Mouse (Mus musculus) gastrocnemius, adult 2 months (tissue): ENCODE measurements at regions not wholly inside any gene's neighbourhood (a gene's known extent, or its start where the extent isn't known, plus 50 kb on each side); places are given as distances from the start of the nearest gene placed in this dataset.

ENCODE experiments used
- DNase-seq: peaks from one replicate; pipeline ENCODE4 v3.0.0; 2022
- H3K27ac ChIP-seq: fragments of 200-600 bp; 2 replicates; pipeline ENCODE4 v1.8.1; 2022; ENCODE audit warnings: mild to moderate bottlenecking
- H3K4me3 ChIP-seq: fragments of 200-600 bp; 2 replicates; pipeline ENCODE4 v1.8.1; 2022; ENCODE audit warnings: mild to moderate bottlenecking, moderate library complexity
- CTCF ChIP-seq: fragments of 200-600 bp; IDR thresholded peaks from 2 replicates; pipeline ENCODE4 v1.8.1; 2022; ENCODE audit warnings: antibody characterized with exemption, mild to moderate bottlenecking, moderate library complexity
- intact Hi-C: fragments of 180-260 bp; cut with DNase I; formaldehyde crosslinking; loops from one replicate; pipeline ENCODE4 v1.15.1; 2025

DNA sequence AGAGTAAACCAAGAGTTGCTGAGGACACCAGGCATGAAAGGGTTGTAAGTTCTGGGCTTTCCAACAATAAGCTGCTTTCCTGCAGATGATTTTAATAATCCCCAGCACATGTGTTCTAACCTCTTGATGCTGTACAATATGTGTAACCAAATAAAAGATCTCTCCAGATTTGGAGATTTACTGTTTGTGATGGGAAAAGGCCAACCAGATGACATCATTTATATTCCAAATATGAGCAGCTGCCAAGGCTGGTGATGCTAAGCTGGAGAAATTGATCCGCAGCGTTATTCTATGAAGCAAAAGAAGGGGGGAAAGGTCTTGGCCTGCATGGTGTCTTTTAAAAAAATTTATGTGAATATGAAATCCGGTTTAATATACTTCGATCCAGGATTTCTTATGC is 160.1 kb upstream of the Gm12728 start:
- no peak for DNase-seq

DNA sequence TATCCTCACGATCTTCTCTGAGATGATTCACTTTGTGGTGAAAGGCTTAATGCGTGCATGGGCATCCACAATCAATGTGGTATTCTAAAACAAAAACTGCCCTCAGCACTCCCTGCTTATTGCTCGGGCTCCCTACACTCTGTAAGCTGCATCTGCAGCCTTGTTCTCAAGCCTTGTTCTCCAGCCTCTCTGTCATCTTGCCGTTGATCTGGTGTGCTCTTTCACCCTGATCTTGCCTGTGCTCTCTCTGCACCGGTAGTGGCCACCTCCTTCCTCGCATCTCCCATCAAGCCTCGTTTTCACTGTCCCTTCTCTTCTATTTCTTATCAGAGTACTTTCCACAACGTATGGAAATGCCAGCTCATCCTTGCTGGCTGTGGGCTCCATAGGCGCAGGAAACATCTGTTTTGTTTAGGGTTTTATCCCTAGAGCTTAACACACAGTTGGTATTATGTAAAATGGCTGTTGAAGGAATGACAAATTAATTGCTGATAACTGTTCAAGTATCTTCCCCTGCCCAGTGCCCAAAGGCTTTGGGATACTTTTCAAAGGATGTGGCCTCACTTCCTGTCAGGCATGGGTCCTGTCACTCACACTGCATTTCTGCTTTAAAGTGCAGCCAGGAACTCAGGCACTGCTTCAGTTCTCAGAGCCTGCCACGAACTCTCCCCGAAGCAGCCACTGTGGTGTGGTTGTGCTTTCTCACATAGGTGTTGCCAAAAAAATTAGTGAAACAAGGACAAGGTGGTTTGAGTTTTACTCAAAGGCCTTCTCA is 158.9 kb upstream of the Gm12728 start:
- intact Hi-C loops = loop anchor here (10.0 kb wide), 1 partner anchor 476 kb away; the partner anchor contains the start of gene Plpp3

More for the DNA sequence above, 160.1 kb upstream of the Gm12728 start:
- no peak for TF ChIP-seq CTCF
- Histone ChIP-seq H3K27ac (no peak overlapping the region), H3K4me3 (no peak overlapping the region)
- intact Hi-C loops = no loop called here

DNA sequence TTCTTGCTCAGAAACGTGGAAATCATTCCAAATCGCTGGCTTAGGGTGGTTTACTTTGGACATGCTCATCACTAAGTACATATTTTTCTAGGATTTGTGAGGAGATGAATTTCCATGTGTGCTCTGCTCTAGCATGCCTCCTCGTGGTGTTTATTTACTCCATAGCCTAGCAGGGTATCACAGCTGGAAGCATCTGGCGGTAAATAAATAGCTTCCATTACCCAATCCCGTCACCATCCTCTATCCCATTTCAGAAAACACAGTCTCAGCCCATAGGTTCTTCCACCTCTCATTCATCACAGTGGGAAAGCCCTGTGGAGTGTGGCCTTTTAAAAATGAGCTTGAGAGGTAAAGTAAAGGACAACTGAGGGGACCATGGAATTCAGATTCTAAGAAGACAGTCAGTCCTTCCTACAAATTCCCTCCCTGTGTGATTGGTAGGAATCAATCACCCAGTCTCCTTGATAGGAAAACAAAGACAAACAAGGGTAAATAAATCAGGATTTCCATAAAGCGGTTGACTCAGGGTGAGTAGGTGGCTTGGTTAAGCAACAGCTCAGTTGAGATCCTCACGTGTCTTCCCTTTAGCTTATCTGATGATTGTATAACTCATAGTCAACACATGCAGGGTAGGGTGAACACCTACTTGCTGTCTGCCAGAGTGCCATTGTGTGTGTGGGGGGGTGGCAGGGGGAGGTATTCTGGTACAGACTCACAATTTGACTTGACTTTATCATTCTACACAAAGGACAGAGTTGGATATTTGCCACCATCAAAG is 156.9 kb upstream of the Gm12728 start:
- no peak for TF ChIP-seq CTCF
- DNase-seq = no peak
- intact Hi-C loops = loop anchor here (10.0 kb wide), 1 partner anchor 478 kb away; the partner anchor contains the start of gene Plpp3
- Histone ChIP-seq H3K27ac (no peak overlapping the region), H3K4me3 (no peak overlapping the region)

More for the DNA sequence above, 158.9 kb upstream of the Gm12728 start:
- H3K27ac ChIP-seq = no peak overlapping the region
- no peak for TF ChIP-seq CTCF
- H3K4me3 ChIP-seq = no peak overlapping the region
- DNase-seq = no peak

DNA sequence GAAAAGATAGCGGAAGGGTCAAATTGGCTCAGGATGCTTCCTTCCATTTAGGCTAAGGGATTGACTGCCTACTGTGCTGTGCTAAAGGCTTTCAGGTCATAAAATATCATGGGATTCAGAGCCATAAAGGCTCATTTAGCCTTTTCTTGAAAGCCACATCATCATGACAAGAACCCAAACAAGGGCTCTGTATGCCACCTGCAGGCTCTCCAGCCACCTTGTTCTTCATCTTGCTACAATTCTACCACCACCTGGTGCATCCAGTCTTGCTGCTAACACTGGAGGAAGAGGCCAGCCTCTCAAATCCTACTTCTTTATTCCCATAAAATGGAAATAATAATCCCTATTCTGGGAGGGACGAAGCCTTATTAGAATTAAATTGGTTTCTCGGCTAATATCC is 155.9 kb upstream of the Gm12728 start:
- Histone ChIP-seq H3K4me3 (no peak overlapping the region), H3K27ac (no peak overlapping the region)
- no peak for DNase-seq
- peak; percentile 42 for TF ChIP-seq CTCF
- intact Hi-C loops = loop anchor here (10.0 kb wide), 1 partner anchor 479 kb away; the partner anchor contains the start of gene Plpp3

DNA sequence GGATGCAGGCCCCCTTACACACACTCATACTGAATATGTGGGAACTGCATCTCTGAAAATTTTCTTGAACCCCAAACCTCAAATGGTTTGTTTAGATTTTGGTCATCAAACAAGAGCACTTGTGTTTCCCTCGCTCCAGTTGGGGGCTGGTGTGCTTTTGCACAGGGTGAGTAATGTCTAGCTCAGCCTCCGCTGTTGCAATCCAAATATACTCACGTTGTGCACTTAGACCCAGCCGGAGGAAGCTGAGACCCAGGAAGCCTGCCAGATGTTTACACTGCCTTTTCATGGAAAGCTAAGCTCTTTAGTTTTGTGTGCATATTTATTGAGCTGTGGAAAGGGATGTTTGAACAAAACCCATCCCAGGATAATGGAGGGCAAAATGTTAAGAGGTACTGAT is 148.9 kb upstream of the Gm12728 start:
- DNase-seq = peak; percentile 34
- intact Hi-C loops = no loop called here
- H3K27ac ChIP-seq = no peak overlapping the region
- TF ChIP-seq CTCF = no peak
- no peak overlapping the region for H3K4me3 ChIP-seq

DNA sequence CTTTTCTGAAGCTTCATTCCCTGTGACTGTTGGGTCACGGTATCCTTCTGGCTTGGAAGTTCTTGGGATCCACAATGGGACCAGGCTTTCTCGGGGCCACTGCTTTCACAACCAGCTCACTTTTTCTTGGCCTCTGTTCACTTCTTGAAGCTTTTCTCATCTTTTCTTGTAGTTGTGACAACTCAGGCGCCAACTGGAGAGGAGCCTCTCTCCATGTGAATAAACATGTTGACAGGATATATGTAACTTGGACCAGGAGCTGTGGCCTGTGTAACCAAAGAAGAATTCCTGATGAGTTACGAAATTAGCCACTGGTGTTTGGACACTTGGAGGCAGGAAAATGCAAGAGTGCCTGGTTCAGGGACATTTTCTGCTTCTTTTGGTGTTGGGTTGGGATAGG is 148.1 kb upstream of the Gm12728 start:
- intact Hi-C loops = no loop called here
- H3K27ac ChIP-seq = no peak overlapping the region

DNA sequence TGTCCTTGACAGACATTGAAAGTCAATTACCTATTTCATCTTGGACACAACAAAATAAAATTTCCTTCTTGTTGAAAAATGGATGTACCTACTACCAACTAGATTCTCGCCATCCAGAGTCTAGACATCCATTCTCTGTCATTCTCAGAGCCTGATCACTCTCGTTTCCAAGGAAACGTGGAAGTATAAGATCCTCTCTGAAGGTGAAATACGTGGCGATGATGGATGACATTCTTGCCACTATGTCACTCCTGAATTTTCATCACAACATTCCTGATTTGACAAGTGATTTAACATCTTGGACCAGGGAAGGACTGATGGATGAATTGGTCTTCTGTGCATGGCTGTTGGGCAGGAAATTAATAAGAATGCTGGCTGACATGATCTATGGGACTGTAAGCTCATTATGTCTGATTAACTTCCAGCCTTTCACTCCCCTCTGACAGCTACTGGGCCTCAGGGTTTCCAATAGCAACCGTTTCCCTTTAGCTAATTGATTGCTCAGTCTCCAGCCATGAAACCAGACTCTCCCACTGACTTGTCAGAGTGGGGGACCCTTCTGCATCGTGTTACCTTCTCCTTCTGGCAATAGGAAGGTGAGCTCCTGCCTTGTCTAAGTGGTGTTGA is 140.7 kb upstream of the Gm12728 start:
- Histone ChIP-seq H3K27ac (no peak overlapping the region), H3K4me3 (no peak overlapping the region)
- DNase-seq = no peak
- TF ChIP-seq CTCF = no peak
- intact Hi-C loops = no loop called here

More for the DNA sequence above, 148.1 kb upstream of the Gm12728 start:
- no peak for TF ChIP-seq CTCF
- DNase-seq = peak; percentile 52
- no peak overlapping the region for H3K4me3 ChIP-seq

DNA sequence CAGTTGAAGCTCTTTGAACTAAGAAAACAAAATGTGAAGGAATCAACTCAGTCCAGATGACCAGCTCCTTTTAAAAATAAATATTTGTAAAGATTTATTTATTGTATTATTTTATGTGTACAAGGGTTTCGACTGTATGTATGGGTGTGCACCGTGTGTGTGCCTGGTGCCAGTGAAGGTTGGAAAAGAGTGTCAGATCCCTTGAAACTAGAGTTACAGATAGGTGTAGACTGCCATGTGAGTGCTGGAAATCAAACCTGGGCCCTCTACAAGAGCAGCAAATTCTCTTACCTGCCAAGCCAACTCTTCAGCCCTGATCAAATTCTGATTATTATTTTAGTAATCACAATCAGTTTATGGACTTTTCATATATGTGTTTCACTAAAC is 140.2 kb upstream of the Gm12728 start:
- no peak for TF ChIP-seq CTCF
- Histone ChIP-seq H3K27ac (no peak overlapping the region), H3K4me3 (no peak overlapping the region)
- intact Hi-C loops = no loop called here
- no peak for DNase-seq

DNA sequence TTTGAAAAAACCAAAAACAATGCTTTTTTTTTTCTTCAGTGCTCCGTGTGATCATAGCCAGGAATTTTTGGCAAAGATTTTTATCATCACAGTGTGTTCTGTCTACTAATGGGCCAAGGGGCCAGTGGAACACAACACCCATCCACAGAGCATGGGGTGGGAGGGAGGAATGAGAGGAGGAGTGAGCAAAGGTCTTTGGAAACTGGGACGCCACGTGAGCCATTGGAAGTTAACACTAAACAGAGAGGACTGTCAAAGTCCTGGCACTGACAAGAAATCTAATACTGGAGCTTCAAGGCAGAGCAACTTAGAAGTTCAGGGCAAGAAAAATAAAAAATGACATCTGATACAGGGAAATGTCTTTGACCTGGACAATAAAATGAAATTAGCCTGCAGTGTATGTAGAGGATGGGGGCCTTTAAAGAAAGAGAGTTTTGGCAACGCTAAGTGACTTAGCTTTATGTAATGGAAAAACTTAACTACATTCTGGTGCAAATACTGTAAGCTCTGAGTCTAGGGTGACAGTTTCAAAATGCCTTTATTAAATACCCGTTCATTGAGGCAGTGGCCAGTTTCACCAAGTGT is 133.5 kb upstream of the Gm12728 start:
- peak; percentile 64 for DNase-seq
- H3K27ac ChIP-seq = peak overlapping the region; percentile 16; the same call in 1 of the 2 replicates
- no peak overlapping the region for H3K4me3 ChIP-seq
- intact Hi-C loops = no loop called here
- no peak for TF ChIP-seq CTCF

DNA sequence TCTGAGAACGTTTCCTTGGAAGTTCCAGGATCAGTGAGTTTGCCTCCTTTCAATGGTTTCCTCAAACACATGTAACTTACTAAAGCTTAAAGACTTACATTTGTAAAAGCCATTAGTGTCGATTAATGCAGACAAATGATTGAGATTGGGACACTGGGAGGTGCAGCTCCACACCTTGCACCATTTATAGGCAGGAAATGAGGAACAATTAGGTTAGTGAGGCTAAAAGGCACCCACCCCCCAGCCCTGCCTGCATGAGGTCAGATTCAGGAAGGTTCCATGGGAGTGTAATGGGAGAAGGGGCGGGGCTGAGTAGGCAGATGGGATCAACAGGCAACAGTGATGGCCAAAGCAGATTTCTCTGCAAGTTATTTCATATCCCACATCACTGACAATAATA is 131.1 kb upstream of the Gm12728 start:
- H3K27ac ChIP-seq = 0 out of 2 replicates have a peak overlapping the region, but pooled peaks have one; percentile 24
- no peak overlapping the region for H3K4me3 ChIP-seq
- intact Hi-C loops = no loop called here
- no peak for TF ChIP-seq CTCF
- DNase-seq = peak; percentile 37

DNA sequence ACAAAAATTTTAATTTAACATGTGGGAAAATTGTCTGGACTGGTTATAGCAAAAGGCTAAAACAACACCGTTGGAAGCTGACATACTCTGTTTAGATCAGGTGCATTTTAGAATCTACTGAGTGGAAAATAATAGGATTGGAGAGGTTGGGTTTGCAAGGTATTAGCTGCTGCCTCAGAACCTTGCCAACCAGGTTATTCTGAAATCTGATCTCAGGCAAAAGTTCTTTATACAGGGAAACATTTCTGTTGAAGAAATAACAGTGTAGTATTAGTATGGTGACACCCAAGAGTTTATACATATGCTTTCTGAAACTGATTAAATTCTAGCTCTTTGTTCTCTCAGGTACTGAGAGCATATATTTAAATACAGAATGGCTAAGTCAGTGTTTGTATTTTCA is 113.0 kb upstream of the Gm12728 start:
- intact Hi-C loops = no loop called here
- H3K27ac ChIP-seq = no peak overlapping the region
- H3K4me3 ChIP-seq = no peak overlapping the region
- no peak for TF ChIP-seq CTCF
- DNase-seq = no peak

DNA sequence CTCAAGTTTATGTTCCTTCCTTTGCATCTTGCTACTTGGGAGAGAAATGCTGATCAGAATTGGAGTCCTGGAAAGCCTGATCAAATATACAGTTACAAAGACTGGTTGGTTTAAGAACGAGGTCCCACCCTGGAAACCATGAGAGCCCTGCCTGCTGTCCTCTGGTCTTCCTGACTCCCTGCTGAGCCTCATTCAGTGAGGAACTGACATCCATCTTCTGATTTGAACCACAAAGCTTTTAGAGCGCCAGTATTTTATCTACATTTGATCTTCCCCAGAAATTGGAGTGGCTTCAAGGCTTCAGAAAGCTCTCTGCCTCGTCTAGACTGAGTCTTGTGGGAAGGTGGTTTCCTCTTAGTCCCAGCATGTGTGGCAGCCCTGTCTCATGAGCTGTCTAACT is 99.0 kb upstream of the Gm12728 start:
- no peak for TF ChIP-seq CTCF
- no peak overlapping the region for H3K4me3 ChIP-seq
- intact Hi-C loops = no loop called here
- DNase-seq = no peak
- no peak overlapping the region for H3K27ac ChIP-seq
